Mouse (Mus musculus) liver, adult 2 months (tissue): Measurements from ENCODE around the gene Celf6. TPM values are rescaled to one million over a fixed set of nuclear protein-coding genes. Genes with fewer than 3 reads are reported as not detected.

Experiments
- DNase-seq: peaks from one replicate; pipeline ENCODE4 v3.0.0-alpha.2; 2011; ENCODE audit warnings: low read depth, low spot score; ENCODE audit errors: extremely low read depth
- H3K27ac ChIP-seq: fragments of 200-500 bp; replicated peaks from 2 replicates; pipeline ENCODE4 v1.5.1; 2012; ENCODE audit warnings: low read depth, mild to moderate bottlenecking, control low read depth, inconsistent platforms, low read length; ENCODE audit not compliant: insufficient read depth
- H3K27me3 ChIP-seq: fragments of 200-500 bp; 2 replicates; pipeline ENCODE4 v1.6.1; 2012; ENCODE audit warnings: mild to moderate bottlenecking, moderate library complexity, low read length, inconsistent platforms; ENCODE audit not compliant: control insufficient read depth, insufficient read depth
- H3K36me3 ChIP-seq: fragments of 200-500 bp; 2 replicates; pipeline ENCODE4 v1.6.1; 2012; ENCODE audit warnings: low read length, inconsistent platforms; ENCODE audit not compliant: control insufficient read depth, insufficient read depth
- H3K4me1 ChIP-seq: fragments of 200-500 bp; 2 replicates; pipeline ENCODE4 v1.6.1; 2011; ENCODE audit warnings: low read length; ENCODE audit not compliant: control insufficient read depth, insufficient read depth
- H3K4me3 ChIP-seq: fragments of 200-500 bp; 2 replicates; pipeline ENCODE4 v1.5.1; 2011; ENCODE audit warnings: low read depth, mild to moderate bottlenecking, control low read depth, low read length, moderate library complexity; ENCODE audit not compliant: insufficient read depth
- H3K79me2 ChIP-seq: fragments of 200-500 bp; 2 replicates; pipeline ENCODE4 v1.6.1; 2012; ENCODE audit warnings: inconsistent platforms, mild to moderate bottlenecking, low read length, moderate library complexity; ENCODE audit not compliant: control insufficient read depth, insufficient read depth
- H3K9ac ChIP-seq: fragments of 200-500 bp; 2 replicates; pipeline ENCODE4 v1.6.1; 2012; ENCODE audit warnings: low read depth, mild to moderate bottlenecking, control low read depth, inconsistent platforms, low read length
- CTCF ChIP-seq: fragments of 200-500 bp; IDR thresholded peaks from 2 replicates; pipeline ENCODE4 v1.5.1; 2011; ENCODE audit warnings: low read depth, low read length, control low read depth
- POLR2A ChIP-seq: fragments of 200-500 bp; IDR thresholded peaks from 2 replicates; pipeline ENCODE4 v1.6.1; 2011; ENCODE audit warnings: low read length, control low read depth; ENCODE audit not compliant: insufficient read depth; ENCODE audit errors: extremely low read depth
- WGBS: fragments of 180-500 bp; shearing (Covaris S2); methylation state at CpG from one replicate; pipeline ENCODE4 v1.1.7; 2018; 5-methylcytosine and 5-hydroxymethylcytosine counted together
- polyA plus RNA-seq: library from polyadenylated mRNA; depleted of rRNA; stranded (reverse); fragments of >200 nt; gene quantifications from 2 replicates; pipeline ENCODE4 v1.2.3, GENCODE M21; 2012
- total RNA-seq: library from RNA; depleted of rRNA; stranded (reverse); fragments of >200 nt; gene quantifications from 2 replicates; pipeline ENCODE4 v1.2.3, GENCODE M21; 2014

Gene Celf6
- total and polyA plus RNA-seq, 2 experiments: not detected

DNA sequence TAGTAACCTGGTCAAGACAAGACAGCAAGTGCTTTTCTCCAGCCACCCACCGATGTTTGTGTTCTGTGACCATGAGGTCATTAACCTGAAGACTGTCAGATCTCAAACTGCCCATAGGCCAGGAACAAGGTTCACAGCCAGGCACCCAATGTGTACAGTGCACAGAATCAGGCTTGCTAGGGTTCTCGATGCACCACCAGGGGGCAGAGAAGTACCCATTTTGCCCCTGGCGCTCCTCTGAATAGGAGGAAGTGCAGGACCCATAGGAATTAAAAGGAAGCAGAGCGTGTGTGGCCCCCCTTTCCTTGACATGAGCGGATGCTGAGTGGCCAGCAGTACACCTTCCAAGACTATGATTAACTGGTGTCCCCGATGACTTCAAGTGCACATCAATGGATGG is 10.6 kb upstream of the Celf6 start:
- H3K4me3 ChIP-seq: no peak overlapping the region
- H3K27me3 ChIP-seq: peaks cover 8% of the 10 kb centered on the region; the same call in 1 of the 2 replicates
- H3K4me1 ChIP-seq: no peaks in the 10 kb centered on the region
- H3K36me3 ChIP-seq: no peaks in the 10 kb centered on the region; the same call in 1 of the 2 replicates
- 23% methylated on average over 6 of the region's 6 CpGs for WGBS
- no peak overlapping the region for H3K27ac ChIP-seq
- H3K79me2 ChIP-seq: no peaks in the 10 kb centered on the region
- DNase-seq: peak; percentile 70
- H3K9ac ChIP-seq: no peak overlapping the region
- peak; percentile 87 for TF ChIP-seq CTCF
- no peak for TF ChIP-seq POLR2A

DNA sequence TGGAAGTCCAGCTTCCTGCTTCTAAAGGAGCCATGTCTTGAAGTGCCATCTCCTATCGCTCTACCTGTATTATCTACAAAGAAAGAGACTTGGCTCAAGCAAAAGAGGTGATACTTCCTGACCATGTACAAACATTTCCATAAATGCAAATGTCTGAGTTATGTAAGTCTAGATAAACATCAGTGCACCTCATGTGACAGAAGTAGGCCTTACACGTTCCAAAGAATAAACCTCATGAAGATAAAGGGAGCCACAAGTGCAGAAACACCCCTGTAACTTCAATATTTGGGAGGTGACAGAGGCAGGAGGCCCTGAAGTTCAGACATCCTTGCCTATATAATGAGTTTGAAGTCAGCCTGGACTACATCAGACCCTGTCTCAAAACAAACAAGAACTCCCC is 5.9 kb upstream of the Celf6 start:
- Histone ChIP-seq H3K36me3 (no peaks in the 10 kb centered on the region), H3K79me2 (no peaks in the 10 kb centered on the region), H3K9ac (no peak overlapping the region), H3K4me1 (no peaks in the 10 kb centered on the region), H3K27ac (no peak overlapping the region), H3K4me3 (no peak overlapping the region), H3K27me3 (peaks cover 10% of the 10 kb centered on the region; the same call in 1 of the 2 replicates)
- no peak for DNase-seq
- WGBS: 67% methylated on average over 2 of the region's 2 CpGs
- TF ChIP-seq POLR2A (no peak), CTCF (no peak)

DNA sequence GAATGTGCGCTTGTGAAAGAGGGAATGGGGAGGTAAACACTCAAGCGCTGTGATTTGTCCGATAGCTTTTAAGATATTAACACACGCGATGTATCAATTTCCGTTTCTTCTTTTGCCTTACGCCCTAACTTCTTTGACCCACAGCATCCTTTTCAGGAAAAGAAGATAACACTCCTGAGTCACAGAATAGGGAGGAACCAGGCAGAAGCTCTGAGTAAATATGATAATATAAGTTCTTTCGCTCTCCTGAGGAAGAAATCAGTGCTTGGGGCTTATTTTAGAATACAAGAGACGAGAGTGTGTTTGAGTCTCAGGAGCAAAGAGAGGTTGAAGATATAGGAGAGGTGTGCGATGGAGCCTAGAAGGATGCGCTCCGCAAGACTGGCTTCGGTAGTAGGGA is 316 bp upstream of the Celf6 start:
- Histone ChIP-seq H3K9ac (no peak overlapping the region), H3K79me2 (no peaks in the 10 kb centered on the region), H3K36me3 (no peaks in the 10 kb centered on the region), H3K4me3 (no peak overlapping the region), H3K27me3 (peaks cover 26% of the 10 kb centered on the region), H3K4me1 (no peaks in the 10 kb centered on the region; the same call in 1 of the 2 replicates), H3K27ac (no peak overlapping the region)
- no peak for DNase-seq
- TF ChIP-seq POLR2A (no peak), CTCF (no peak)
- 15% methylated on average over 13 of the region's 13 CpGs for WGBS

DNA sequence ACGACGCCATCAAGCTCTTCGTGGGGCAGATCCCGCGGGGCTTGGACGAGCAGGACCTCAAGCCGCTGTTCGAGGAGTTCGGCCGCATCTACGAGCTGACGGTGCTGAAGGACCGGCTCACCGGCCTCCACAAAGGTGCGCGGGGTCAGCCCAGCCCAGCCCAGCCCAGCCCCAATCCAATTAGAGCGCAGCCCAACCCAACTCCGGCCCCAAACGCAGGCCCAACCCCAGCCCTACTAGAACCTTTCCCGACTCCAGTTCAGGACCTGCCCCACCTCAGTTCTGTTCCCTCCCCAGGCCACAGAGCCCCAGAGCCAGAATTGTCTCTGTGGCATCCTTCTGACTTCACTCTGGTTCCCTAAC is 769 bp downstream of the Celf6 start:
- H3K79me2 ChIP-seq: no peaks in the 10 kb centered on the region
- H3K27me3 ChIP-seq: peaks cover 26% of the 10 kb centered on the region
- no peak overlapping the region for H3K27ac ChIP-seq
- TF ChIP-seq CTCF (no peak), POLR2A (no peak)
- H3K9ac ChIP-seq: no peak overlapping the region
- no peaks in the 10 kb centered on the region for H3K36me3 ChIP-seq
- no peaks in the 10 kb centered on the region; the same call in 1 of the 2 replicates for H3K4me1 ChIP-seq
- H3K4me3 ChIP-seq: no peak overlapping the region; the same call in 1 of the 2 replicates
- DNase-seq: no peak
- 3% methylated on average over 20 of the region's 20 CpGs for WGBS

DNA sequence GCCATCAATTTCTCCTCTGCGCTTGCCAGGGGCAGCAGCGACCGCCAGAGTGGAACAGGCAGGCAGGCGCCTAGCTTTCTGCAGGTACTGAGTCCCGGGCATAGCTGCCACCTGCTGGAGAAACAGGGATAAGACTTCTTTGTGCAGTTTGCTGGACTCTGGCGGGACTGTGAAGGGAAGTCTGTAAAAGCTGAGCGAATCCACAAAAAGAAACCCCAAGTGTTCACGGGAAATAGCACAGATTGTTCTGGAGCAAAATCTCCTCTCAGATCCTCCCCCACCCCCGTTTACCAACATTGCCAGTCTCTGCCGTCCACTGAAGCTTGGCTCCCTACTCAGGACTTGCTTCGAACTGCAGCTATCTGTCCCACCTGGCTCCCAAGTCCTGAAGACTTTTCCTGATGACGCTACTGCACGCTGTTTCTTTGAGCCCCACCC is 7.2 kb downstream of the Celf6 start:
- Histone ChIP-seq H3K27me3 (peaks cover 11% of the 10 kb centered on the region), H3K4me3 (no peak overlapping the region; the same call in 1 of the 2 replicates), H3K27ac (no peak overlapping the region), H3K4me1 (no peaks in the 10 kb centered on the region), H3K9ac (peak overlapping the region; percentile 24; the same call in 1 of the 2 replicates), H3K36me3 (no peaks in the 10 kb centered on the region), H3K79me2 (no peaks in the 10 kb centered on the region)
- TF ChIP-seq POLR2A: no peak
- TF ChIP-seq CTCF: peak; percentile 81
- 7% methylated on average over 13 of the region's 13 CpGs for WGBS
- DNase-seq: peak; percentile 35

DNA sequence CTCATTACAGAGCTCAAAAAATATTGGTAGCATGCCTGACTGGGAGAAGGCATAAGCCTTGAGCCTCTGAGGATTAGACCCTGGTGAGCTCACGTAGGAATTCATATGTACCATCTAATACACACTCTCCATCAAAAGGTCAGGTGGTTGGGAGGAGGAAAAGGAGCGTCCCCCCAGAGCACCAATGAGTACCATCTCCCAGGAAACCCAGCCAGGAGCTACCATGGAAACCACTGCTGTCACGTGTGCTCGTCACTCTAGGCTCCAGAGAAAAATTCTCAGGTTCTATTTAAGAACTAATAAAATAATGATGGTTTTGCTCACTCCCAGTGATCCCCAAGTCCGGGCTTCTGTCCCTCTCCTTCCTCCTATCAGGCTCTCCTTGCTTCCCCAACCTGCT is 10.5 kb downstream of the Celf6 start:
- H3K27me3 ChIP-seq: peaks cover 12% of the 10 kb centered on the region
- H3K36me3 ChIP-seq: no peaks in the 10 kb centered on the region
- H3K4me1 ChIP-seq: no peaks in the 10 kb centered on the region
- H3K4me3 ChIP-seq: no peak overlapping the region
- H3K27ac ChIP-seq: no peak overlapping the region
- no peak overlapping the region for H3K9ac ChIP-seq
- no peaks in the 10 kb centered on the region for H3K79me2 ChIP-seq
- no peak for DNase-seq
- WGBS: 66% methylated on average over 5 of the region's 5 CpGs
- TF ChIP-seq CTCF (no peak), POLR2A (no peak)
